Mouse (Mus musculus) gastrocnemius, adult 8-10 months (tissue): ENCODE results near the gene Limch1. TPM values are rescaled to one million over a fixed set of nuclear protein-coding genes. Genes with fewer than 3 reads are reported as not detected.

Experiments
- DNase-seq, 2 experiments: peaks; one replicate each; pipeline ENCODE4 v3.0.0; 2022; ENCODE audit warnings: low spot score in 2 of 2
- total RNA-seq, 4 experiments: library from RNA; stranded (reverse); gene quantifications; 2 replicates each; pipeline ENCODE4 v1.2.4; 2022

The Limch1 gene
- total RNA-seq, 4 experiments from 2014 or later: 110 to 128 (median 121) TPM

DNA sequence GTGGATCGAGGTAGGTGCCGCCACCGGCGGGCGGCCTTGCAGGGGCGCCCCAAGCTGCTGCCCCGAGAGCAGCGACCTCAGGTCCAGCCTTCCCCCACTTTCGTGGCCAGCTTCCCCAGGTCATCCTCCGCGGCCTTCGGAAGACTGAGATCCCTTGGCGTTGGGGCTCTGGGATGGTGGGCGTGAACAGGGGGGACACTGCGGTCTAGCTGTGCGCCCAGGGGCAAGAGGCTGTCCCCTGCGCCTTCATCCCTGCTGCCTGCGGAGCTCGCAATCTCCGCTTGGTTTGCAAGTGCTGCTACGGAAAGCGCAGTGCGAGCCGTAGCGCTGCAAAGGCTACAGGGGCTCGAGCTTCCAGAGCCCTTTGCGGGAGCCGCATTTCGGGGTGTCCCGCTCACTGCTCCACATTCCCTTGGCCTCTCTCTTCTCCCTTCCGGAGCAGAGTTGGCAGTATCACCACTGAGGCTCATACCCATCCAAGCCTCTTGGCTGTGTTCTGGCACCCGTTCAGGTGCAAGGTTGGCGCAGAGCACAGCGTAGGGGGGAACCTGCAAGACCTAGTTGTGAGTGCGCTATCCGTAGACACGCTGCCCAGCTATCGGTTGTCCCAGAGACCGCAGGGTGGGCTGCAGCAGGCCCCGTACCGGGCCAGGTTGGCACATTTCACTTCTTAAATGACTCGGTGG lies 512 bp downstream of the Limch1 start:
- peak; percentile 36 to 46 for DNase-seq

DNA sequence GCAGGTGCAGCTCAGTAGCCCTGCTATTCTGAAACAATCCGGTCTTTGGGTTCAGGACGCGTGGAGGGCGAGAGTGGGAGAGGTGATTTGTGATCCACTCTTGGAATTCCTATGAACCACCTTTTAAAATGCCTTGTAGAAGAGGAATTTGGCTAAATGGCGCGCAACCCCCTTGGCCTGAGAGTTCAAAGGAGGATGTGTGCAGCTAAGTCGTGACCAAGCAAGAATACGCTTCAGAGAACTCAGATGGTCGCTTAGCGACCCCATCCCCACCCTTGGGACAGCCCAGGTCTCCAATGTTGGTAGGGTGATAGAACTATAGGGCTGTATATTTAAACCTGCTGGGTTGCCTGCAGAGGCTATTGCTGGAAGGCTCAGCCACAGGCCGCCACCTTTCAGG lies 1.1 kb downstream of the Limch1 start:
- DNase-seq: no peak

DNA sequence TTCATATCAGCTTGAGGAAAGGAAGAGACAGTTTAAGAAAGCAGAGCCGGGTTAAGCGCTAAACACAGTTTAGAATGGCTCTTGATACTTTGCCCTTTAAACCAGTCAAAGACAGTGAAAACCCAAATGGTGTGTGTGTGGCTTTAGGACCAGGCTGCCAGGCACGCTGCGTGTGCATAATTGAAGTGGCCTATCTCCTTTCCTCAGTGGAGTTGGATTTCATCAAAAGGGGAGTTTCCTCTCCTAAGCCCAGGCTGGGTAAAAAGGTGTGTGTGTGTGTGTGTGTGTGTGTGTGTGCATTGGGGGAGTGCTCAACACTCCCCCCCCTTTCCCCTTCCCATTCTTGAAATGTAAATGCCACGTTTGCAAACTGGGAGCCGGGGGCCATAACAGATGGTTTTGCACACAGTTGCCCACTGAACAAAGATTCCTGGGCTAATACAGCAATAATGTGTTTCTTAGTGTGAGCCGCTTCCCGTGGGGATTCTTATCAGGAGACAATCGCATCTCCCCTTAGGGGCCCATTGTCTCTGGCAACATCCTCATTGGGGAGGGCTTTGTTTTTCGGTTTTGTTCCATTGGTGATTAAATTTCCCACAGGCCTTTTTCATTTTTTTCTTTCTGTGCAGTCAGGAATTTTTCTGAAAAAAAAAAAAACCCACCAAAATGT lies 2.3 kb downstream of the Limch1 start:
- DNase-seq: no peak

DNA sequence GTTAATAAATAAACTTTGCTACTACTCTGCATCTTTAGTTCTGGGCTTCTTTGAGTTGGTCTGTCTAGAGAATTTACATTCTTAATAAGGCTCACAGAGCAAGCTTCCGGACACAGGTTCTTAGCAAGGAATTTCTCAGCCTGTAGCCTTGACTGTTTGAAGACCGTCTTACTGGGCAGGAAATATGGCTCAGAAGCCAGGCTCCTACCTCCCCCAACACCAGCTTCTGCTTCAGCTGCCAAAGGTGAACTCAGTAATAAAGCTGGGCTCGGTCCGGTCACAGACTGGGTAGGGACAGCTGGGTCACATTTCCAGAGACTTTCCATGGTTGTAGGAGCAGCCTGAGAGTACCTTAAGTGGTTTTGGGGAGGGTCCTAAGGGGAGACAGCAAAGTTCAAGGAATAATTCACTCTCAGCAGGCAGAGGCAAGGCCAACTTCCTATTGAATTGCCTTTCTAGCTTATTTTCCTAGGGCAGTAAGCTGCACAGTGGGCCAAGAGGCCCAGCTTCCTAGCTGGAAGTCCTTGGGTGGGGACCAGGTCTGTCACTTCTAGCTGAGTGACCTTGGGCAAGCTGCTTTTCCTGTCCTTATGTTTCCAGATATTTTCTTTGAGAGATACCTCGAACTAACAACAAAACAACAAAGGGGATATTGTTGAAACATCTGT lies 3.0 kb downstream of the Limch1 start:
- DNase-seq: no peak

DNA sequence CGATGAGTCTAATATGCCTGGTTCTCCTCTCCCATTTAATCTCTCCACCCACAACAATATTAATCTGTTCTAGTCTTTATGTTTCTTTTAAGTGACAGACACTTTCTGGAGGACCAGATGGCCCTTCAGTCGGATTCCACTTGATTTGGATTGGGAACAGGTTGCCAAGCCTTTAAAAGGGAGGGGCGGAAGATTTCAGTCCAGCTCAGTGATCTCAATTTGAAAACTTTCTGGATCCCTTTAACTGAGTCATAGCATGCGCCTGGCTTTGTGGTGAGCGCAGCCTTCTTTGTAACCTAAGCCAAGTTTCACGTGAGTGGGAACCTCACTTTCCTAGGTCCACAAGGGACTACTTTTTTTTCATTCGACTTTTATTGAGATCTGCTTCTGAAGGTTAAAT lies 5.0 kb downstream of the Limch1 start:
- no peak for DNase-seq

DNA sequence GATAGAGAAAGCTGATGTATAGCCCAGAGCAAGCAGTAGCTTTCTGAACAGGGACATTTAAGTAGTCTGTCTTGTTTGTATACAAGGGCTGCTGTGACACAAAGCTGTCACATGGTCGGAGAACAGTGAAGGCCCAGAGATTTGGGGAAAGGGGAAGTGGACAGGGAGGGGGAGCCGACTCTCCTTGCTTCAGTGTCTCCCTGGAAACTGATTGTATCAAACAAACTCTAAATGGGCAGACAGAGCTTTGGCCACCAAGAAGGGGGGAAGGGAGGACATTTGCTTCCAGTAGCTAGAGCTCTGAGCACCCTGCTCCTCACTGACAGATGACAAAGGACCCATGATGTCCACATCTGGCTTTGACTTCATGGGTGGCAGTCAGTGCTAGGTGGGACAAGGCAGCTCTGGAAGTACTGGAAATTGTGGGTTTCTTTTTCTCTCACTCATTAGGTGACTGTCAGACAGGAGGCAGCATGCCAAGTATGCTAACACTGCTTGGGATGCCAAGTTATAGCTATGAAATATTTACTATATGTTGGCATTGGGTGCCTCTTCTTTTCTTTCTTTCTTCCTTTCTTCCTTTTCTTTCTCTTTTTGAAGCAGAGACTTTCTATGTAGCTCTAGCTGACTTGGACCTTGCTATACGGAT lies 5.8 kb downstream of the Limch1 start:
- DNase-seq: no peak

DNA sequence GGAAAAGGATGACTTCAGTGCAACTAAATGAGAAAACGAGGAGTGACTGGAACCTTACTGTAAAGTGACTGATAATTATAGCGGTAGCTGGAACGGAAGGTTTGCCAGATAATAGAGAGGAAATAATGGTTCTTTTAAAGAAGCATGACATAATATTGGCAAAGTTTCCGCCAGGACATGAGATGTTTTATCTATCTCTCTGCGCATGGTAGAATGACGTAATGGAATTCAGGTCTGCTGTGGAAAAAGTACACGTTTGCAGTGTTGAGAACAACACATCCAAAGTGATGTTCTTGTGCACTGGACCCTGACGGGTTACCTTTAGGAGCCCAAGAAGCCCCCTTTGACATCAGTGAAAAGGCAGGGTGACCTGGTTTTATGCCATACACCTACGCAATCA lies 8.0 kb downstream of the Limch1 start:
- no peak for DNase-seq

DNA sequence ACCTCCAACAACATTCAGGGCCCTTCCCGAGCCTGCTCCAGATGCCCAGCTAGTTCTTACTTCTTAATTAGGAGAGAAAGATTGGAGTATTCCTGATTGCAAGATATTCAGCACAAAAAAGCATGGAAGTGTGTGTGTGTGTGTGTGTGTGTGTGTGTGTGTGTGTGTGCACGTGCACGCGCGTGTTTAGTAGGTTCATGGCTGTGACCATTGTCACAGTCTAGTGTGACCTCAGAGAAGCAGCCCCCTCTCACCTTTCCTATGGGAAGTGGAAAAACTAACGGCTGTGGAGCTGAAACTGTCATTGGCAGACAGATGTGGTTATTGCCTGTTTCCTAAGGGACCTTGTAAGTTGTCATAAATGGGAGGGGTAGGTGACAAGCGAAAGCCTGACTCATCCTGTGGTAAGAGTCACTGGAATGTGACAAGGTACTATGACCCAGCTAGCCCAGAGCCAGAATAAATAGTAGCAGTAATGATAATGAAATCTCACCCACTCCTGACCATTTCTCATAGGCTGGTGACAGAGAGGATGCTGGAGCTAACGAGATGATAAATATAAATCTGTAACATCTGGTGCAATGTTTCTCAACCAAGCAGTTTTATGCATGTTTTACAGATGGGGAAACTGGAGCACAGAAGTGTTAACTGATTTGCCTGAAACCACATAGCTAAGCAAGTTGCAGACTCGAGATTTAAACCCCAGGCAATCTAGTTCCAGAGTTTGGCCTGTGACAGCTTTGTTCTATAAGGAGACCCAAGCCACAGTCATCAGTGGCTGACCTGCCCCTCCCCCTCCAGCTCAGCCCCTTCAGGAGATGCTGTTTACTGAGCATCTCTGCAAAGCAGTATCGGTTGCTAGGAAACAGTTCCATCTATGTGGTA lies 11.4 kb downstream of the Limch1 start:
- no peak for DNase-seq

DNA sequence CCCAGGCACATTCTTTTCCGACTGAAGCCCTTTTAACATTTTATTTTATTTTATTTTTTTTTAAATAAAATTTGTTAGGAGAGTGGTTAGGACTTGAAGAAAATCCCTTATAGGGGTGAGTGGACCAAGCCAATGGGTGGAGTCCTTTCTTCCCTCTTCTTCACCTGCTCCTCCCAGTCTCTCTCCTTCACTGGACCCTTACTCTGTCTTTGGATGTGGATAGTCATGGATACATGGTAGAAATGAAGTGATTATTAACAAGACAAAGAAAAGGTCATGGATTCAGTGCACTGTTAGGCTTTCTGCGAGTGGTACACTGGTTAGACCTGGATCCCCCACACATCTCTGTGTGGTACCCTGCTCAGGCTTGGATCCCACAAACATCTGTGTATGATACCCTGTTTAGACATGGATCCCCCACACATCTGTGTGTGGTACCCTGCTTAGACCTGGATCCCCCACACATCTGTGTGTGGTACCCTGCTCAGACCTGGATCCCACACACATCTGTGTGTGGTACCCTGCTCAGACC lies 12.1 kb downstream of the Limch1 start:
- DNase-seq: no peak

DNA sequence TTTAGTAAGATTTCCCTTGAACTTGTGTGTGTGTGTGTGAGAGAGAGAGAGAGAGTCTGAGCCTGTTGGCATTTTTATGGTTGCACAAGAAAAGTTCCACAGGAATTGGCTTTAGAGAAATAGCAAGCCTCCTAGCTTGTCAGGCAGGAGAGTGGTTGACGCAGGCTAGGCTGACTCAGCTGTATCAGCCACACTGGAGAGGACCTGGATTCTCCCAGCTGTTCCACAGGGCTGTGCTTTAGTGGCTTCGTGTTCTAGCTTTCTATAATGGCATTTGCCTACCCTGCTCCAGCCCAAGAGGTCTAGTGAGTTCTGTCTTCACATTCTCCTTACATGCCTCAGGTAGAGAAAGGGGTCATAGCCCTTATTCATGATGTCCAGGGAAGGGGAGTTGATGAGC lies 13.7 kb downstream of the Limch1 start:
- no peak for DNase-seq

DNA sequence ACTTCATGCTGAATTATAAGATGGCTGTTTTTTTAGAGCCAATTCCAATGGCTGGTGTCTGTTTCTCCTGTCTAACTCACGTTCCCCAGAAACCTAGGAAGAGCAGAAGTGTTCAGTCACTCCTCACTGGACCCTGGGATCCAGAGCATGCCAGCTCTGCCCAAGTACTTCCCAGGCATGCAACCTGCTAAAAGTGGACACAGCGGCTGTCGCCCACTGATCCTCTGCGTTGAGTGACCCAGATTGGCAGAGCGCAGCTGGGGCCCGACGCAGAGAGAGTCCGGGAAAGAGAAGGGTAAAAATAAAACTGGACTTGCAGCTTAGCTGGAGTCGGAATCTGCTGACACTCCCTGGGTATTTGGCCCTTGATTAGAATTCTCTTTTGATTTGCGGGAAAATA lies 15.1 kb downstream of the Limch1 start:
- peak; percentile 58 to 75 for DNase-seq

DNA sequence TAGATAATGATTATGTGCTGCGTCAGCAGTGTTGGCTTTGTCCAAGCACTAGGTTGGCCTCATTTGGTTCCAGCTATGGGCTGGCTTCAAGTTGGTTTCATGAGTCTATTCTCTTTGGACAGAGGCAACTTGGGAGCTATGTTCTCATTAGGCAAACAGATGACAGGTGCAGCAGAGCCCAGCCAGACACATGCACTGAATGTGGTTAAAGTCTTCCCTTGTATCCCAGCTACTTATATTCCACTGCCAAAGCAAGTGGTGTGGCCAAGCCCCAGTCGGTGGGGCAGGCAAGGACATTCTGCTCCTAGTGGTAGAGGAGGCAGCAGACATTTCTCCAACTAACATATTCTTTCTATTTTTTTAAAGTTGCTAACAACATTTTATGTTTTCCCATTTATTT lies 16.4 kb downstream of the Limch1 start:
- DNase-seq: peak; percentile 38 to 41

DNA sequence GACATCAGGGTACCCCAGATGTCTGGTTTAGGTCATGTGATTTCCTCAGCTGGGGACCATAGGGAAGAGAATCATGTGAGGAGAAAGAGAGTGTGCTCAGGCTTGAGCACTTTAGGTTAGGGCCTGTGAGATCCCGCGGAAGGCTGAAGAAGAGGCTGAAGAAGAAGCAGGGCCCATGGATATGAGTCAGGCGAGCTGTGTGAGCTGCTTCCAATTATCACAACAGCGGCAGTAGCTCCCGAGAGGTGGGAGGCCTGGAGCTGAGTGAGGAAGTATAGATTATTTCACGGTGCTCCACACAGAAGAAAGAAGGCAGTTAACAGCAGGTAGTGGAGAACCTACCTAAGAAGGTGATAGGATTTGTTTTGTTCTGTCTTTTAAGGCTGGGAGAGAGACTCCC lies 18.5 kb downstream of the Limch1 start:
- DNase-seq: no peak

DNA sequence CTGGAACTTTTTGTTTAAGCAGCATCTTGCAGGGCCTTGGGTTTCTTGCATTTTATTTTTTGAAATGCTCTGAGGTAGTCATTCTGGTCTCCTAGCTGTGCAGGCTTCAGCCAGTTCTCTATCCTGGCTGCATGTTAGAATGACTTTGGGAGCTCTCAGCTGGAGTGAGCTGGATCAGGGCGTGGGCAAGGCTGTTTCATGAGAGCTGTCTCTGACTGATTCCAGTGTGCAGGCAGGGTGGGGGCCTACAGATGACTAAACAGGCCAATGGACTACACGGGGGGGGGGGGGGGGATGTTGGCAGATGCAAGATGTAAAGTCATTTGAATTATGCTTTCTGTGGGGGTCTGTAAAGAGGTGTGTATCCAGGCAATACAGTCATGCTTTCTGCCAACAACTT lies 20.3 kb downstream of the Limch1 start:
- DNase-seq: no peak

DNA sequence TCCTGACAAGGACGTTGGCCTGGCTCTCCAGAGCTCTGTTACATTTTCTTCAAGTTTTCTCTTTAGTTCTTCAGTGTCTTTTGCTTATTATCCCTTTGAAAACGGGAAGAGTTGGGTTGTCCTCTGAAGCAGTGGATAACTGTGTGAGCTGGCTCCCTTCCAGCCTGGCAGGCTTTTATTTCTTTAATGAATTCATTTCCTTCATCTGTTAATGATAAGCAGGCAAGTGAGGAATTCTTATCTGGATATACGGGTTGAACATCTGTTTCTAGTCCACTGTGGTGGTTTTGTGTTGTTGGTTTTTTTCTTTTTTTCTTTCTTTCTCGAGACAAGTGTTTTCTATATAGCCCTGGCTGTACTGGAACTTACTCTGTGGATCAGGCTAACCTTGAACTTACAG lies 22.4 kb downstream of the Limch1 start:
- DNase-seq: no peak

DNA sequence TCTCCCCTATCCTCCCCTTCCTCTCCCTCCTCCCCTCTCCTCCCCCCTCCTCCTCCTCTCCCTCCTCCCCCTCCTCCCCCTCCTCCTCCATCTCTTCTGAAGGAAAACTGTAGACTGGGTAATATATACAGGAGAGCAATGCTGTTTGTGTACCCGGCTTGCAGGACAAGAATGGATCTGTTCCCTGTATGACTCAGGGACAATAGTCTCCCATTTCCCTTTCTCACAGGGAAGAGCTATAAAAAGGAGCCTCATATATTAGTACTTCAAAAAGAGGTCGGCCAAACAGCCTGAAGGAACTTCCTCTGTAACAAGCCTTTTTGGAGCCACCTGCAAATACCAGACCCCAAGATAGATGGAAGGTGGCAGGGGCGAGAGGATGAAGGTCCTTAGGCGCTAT lies 23.4 kb downstream of the Limch1 start:
- DNase-seq: no peak

DNA sequence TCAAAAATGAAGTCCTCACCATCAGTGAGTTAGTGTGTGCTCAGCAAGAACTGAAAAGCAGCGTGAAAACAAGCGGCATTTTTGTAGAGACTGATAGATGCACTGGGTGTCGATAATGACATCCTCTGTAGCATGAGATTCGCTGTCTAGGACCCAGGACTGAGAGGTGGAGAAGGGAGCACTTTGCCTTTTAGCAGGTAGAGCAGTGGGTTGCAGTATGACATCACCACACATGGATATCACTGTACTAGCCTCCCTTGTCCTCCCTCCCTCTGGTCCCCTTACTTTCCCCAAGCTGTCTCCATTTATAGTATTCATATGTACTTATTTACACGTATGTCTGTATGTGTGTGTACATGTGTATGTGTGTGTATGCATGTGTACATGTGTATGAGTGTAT lies 23.9 kb downstream of the Limch1 start:
- no peak for DNase-seq

DNA sequence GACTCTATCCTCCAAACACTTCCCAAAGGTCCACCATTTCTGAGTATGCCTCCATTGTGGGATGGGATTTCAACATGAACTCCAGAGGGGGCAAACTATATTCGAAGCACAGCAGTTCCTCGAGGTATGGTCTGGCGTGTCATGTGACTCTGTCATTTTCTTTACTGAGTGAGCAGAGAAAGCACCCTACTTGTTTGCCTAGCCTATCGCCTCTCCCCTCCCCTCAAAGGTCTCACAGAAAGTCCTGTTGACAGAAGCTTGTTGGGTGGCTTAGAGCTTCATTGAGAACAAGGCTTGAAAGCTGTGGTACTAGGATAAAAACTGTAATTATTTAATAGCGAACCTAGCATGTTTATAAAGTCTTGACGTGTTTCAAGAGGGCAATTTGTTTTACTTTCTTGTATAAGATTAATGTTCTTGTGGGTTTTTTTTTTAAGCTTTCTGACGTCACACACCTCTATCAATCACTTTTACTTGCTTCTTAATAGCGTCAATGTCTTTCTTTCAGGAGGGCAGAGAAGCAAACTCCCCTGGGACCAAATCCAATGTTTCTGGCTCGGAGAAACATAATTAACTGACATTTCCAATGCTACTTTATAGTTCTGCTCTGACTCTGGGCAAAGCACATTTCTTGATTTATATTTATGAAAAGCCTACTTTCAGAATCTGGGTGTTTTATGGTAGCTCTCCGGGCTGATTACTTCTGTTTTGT lies 32.5 kb downstream of the Limch1 start:
- no peak for DNase-seq

DNA sequence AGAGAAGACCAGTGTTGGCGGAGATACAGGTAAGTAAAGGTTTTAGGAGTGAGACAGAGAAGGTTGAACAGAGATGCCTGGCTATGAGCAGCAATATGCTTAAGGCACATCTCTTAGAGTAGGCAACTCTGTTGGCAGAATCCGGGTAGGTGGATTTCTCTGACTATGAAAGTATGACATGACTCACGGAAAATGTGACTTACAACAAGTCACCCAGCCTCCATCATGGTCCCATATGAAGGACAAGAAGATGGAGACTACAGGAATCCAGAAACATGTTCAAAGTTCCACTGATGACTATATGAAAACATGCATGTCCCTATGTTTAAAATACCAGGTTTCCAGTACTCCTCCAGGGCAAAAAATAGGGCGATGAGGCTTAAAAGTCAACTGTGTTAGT lies 34.7 kb downstream of the Limch1 start:
- no peak for DNase-seq

DNA sequence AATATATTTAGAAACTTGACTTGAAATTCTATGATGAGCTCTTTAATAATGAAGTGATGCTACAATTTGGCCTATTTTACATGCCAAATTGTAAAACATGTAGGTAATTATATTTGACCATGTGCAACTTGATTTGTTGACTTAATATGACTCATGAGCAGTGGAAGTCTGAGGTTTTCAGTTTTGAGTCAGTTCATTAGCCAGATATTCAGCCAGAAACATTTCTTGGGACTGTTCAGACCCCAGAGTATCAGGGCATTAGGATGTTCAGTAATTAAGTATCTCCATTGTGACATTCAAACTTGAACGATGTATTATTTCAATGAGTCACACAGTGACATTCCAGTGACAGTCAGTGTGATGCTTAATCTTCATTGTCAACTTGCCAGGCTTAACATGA lies 35.9 kb downstream of the Limch1 start:
- DNase-seq: no peak
